Mouse (Mus musculus) 416B (cell line): ENCODE measurements around the gene Isca2.

Experiments used
- DNase-seq: peaks from one replicate; pipeline ENCODE4 v3.0.0; 2011; ENCODE audit warnings: low read depth

Isca2 gene

DNA sequence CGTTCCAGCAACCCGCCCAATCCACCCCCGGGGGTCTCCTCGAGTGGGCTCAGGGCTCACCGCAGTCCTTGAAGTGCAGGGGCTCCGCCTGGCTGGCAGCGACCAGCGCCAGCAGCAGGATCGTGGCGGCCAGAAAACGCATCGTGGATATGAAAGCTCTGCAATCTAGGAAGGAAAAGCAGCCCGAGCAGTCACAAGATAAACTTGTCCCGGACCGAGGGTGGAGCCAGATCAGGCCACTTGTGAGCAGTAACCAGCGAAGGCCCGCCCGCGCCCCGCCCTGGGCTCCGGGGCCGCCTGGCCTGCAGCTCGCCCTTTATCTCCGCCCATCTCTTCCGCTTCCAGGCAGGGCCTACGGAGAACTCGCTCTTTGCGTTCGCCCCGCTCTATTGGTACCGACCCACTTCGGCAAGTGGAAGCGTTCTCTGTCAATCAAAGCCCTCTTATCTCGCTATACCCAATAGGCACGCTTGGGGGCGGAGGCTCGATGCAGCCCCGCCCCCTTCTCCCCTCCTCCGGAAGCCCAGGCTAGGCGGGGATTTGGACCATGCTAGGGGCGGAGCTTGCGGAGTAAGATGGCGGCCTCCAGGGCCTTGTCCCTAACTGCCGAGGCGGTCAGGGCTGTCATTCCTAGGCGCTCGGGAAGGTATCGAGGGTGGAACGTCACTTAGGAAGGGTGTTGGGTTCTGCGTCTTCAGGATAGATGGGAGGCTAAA, at the start of gene Isca2, which contains the start of gene Npc2:
Isca2 (plus strand) TSS at position 526 of the 716 bp plus-strand sequence.
Npc2 (minus strand) TSS at position 427 of the 716 bp plus-strand sequence.
- peak; percentile 100 for DNase-seq

DNA sequence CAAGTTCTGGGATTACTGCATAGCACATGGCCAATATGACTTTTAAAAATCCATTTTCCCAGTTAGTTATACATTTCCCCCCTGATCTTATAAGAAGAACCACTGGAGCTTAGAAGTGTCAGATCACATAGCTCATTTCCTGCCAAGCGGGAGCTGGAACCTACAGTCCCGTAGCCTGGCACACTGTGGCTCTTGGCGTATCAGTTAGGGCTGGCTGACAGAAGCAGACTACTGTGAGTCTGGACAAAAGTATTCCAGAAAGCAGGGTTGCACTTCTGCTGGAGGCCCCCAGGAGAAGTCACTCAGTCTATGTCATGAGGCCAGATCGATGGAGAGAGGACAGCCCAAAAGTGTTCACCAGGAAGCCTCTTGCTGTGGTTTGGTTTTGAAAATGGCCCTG, 46.7 kb upstream of the Isca2 start:
- peak; percentile 48 for DNase-seq

DNA sequence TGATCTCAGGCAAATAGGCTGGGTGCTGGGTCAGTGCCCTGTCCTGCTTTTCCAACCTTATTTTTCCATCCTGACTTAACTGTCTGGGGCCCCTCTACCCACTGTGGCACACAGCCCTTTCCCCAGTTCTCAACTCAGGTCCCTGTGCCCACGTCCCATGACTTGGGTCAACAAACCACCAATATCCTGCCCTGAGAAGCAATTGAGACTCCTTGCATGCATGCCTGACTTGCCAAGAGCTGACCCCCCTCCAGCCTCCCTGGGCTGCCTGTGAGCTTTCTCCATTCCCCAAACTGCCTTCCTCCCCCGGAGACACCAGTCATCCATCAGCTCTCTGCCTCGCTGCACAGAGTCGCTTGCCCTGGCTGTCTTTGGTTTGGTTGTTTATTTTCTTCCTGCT, 46.1 kb upstream of the Isca2 start:
- DNase-seq = no peak

DNA sequence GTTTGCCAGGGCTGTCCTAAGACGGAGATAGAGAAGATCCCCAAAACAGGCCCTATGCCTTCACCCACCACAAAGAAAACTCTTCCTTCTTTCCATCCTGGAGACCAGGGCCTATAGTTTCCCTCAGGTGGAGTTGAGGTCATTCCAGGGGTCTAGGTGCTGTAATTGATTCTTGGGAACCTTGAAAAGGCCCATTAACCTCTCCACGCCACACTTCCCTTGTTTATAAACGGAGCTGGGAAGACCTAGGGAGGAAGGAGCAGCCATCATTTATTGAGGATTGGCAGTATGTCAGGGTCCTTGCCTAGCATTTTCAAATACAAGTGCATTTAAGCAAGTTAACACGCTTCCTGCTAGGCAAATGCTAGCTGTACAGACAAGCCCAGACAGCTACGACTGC, 45.6 kb upstream of the Isca2 start:
- DNase-seq = no peak

DNA sequence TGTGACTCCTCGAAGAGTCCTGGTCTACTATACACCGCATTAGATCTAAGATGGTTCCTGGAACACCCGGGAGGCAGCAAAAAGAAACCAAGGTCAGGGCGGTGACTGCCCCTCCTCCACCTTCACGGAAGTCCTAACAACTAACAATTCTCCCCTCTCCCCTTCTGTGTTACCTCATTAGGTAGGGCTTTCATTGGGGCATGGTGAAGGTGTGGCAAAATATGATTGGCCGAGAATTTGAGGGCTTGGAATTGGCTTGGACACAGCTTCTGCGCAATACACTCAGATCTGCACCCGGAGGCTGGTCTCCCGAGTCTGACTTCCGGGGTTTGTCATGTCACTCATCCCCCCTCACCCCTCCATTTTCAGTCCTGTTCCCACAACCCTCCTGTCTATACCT, 44.6 kb upstream of the Isca2 start:
- DNase-seq = no peak

DNA sequence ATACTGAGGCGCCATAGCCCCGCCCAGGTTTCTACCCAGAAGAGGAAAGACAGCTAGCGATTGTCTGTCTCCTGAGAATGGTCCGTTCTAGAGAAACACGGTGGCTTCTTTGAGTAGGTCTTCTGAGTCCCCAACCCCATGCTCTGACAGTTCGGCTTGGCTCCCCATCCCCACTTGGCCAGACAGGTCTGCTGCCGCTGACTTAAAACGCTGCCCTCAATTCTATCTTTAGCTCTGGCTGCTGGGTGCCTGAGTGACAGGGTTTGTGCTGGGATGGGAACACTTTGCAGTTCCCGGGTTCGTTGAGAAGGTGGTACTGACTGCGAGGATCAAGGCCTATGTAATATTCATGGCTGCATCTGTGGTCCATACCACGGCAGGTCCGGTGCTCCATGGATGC, 39.7 kb upstream of the Isca2 start:
- DNase-seq = no peak

DNA sequence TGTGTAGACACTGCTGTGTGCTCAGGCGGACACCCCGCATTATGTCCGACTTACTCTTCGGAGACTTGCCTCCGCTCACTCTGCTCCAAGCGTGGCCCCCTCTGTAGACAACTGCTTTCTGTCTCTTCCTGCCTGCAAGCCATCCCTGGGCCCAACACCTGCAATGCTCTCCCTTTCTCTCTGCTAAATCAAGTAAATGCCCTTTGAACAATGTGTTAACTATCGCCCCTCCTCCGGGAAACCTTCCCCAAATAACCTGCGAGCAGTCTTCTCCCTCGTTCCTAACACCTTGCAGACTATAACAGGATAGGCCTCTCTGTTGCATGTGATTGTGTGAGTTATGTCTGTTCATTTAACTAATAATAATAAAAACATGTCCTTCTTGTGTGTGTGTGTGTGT, 29.6 kb upstream of the Isca2 start:
- no peak for DNase-seq

DNA sequence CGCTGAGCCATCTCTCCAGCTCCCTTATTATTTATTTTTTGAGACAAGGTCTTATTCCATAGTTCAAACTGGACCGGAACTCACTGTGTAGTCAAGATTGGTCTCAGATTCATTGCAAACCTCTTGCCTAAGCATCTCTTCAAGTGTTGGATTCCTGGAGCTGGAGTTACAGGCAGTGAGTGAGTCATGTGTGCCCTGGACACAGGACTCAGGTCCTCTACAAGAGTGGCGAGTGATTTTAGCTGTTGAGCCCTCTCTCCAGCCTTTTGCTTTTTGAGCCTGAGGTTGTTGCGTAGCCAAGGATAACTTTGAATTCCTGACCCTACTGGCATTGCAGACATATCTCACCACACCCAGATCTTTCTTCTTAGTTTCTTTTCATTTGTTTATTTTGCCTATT, 27.4 kb upstream of the Isca2 start:
- DNase-seq = no peak

DNA sequence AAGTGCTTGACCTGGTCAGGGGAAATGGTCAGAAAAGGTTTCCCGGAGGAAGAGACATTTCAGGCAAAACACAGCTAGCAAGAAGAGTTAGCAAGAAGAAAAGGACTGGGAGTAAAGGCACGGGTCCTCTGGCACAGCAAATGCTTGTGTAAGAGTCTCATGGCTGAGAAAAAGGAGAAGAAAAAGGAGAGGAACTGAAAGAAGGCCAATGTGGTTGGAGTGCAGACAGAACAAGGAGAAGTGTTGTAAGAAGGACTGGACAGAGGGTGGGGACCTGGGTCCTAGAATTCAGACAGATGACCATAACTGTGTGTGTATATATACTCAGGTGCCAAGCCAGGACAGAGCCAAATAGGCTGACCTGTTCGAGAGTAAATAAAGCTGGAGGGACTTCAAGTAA, 24.9 kb upstream of the Isca2 start:
- peak; percentile 32 for DNase-seq

DNA sequence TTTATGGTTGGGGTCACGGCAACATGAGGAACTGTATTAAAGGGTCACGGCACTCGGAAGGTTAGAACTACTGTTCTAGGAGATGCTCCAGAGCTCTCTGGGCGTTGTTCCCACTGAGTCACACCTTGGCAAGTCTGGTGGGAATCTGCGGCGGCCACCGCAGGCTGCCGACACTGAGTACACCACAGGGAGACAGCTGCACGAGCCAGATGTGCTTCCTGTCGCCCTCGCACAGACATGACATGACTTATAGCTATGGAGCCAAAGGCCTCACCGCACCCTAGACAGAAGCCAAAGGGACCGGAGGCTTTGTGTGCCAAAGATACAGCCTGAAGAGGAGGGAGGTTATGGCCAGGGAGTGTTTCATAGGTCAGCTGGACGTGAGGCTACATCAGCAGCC, 22.4 kb upstream of the Isca2 start:
- DNase-seq = peak; percentile 46

DNA sequence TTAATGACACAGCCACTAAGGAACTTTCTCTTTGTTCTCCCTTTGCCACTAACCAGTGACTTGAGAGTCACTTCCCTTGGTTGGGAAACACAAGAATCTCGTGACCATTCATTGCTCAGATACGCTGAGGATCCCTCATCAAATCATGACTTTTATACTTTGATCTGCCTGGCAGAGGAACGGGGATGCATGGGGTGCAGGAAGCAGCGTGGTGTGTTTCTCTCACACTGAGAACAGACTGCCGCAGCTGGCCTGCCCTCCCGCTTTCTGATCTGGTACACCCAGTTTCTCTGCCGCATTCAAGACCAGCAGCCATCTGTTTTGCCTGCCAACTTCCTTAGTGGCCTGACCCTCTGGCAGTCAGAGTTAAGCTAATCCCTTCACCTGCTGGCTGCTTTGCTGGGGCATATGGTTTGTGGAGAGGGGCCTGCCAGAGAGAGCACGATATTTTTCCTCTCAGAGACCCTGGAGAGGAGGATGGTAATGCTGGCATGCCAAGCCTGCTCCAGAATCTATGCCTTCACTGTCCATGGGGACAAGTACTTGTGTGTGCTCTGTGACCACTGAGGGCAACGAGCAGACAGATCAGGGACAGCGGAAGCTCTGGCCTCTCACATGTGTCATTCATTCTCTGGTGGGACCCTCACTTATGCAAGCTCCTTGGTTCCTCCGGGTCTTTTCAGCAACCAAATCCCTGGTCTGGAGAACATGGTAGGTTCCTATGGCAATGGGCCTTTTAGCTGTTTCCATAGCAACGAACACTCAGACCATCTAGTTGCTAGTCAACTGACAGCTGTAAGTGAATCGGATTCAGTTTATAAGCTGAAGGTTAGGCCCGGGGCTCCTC, 20.7 kb upstream of the Isca2 start:
- DNase-seq = peak; percentile 45

DNA sequence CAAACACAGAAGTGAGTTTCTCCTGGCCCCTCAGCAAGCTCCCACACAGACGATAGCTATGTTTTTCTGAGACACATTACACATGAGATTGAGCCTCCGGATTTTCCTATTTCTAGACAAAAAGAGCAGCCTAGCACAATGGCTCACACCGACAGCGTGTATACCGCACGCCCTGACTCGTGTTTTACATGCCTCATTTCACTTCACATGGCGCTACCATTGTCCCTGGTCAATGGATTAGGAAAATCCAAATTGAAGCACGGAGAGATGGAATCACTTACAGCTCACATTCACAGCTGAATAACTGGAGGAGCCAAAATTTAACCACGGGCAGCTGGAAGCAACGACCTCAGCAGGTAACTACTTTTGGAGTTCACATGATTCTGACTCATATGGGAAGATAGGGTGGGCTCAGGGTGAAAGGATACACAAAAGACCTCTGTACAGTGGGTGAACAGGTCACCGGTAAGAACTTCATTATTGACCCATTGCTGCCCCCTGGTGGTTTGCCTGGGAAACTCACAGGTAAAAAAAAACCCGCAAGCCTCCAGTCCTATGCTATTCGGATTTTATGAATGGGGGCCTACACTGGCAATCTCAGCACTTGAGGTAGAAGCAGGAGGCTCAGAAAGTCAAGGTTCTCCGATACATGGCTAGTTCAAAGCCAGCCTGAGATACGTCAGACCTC, 17.9 kb upstream of the Isca2 start:
- DNase-seq = peak; percentile 64

DNA sequence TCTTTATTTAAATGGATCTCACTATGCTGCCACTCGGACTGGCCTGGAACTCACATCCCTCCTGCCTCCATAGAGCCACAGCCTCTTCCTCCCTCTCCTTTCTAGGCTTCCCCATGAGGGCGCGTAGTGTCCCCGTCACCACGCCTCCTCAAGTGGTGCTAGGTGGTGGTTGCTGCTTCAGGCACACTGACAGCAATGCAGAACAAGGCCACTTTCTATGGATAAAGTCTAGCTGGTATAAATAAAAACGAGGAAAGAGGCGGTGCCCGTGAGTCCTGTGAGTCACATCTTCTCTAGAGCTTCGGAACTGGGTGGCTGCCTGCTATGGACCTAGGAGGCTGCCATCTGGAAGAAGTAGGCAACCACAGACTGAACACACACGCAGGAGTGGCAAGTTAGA, 17.0 kb upstream of the Isca2 start:
- DNase-seq = no peak

DNA sequence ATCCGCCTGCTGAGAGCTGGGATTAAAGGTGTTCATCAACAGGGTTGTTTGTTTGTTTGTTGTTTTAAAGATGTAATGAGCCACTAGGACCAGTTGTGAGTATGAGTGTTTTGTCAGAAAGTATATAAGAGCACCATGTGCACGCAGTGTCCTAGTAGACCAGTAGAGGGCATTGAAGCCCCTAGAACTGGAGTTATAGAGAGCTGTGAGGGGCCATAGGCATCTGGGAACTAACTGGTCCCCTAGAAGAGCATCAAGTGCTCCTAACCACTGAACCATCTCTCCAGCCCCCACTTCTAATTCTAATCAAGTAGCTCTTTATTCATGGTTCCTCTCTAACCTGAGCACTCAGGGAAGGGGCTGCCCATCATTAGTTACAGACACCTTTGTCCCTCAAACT, 14.0 kb upstream of the Isca2 start:
- DNase-seq = peak; percentile 68

DNA sequence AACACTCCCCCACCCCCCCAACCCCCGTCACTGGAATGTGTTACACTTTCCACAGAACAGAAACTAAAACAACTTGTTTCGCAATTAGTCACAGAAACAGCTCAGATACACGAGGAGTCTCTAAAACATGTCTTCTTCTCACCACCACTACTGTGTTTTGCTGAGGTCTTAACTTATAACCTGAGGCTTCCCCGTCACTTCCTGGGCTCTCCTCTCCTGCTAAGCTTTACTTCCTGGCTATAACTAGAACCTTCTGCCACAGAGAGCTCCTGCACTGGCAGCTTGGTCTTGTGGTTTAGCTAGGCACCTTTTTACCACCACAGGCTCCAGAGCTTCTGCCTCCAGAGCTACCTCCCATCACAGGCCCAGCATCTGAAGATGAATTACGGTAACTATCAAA, 10.5 kb upstream of the Isca2 start:
- peak; percentile 71 for DNase-seq

DNA sequence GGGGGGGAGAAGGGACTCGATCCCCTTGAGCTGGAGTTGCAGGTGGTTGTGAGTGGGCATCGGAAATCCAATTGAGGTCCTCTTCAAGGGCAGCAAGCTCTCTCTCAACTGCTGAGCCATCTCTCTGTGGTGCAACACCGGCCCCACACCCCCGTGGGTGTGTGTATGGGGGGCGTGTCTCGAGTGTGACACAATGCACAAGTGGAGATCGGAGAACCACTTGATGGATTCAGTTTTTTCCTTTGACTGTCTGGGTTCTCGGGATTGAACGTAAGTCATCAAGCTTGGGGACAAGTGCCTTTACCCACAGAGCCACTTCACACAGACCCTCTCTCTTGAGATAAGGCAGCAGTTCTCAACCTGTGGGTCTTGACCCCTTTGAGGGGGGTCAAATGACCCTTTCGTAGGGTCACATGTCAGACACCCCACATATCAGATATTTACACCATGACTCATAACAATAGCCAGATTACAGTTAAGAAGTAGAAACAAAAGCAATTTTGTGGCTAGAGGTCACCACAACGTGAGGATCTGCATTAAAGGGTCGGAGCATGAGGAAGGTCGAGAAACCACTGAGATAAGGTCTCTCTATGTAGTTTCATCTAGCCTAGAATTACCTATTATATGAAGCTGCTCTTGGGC, 9.4 kb upstream of the Isca2 start:
- DNase-seq = peak; percentile 59

DNA sequence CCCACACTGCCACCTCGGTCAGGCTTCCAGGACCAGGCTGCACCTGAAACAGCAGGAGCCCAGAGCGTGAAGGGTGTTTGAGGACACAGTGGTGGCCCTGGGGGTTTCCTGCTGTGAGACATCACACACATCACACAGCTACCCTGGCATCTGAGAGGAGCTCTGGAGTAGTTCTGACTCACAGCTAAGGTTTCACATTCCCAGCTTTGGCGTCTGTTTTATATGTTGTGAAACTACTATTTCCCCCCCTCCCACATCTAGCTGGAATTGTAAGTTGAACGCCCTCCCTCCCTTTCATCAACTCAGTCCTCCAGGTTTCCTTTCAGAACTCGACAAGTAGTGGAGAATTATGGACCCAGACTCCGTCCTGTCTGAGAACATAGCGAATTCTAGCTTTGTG, 8.3 kb upstream of the Isca2 start:
- DNase-seq = peak; percentile 38

DNA sequence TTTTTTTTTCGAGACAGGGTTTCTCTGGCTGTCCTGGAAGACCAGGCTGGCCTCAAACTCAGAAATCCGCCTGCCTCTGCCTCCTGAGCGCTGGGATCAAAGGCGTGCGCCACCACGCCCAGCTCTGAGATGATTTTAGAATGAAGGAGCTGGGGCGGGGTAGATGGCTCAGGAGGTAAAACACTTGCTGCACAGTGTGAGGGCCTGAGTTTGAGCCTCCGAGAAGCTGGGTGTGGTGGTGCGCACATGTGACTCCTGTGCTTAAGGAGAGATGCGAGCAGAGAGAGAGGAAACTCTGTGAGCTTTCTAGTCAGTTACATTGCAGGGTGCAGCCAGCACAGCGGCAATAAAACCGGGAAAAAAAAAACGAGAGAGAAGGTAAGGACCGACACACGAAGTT, 7.5 kb upstream of the Isca2 start:
- no peak for DNase-seq

DNA sequence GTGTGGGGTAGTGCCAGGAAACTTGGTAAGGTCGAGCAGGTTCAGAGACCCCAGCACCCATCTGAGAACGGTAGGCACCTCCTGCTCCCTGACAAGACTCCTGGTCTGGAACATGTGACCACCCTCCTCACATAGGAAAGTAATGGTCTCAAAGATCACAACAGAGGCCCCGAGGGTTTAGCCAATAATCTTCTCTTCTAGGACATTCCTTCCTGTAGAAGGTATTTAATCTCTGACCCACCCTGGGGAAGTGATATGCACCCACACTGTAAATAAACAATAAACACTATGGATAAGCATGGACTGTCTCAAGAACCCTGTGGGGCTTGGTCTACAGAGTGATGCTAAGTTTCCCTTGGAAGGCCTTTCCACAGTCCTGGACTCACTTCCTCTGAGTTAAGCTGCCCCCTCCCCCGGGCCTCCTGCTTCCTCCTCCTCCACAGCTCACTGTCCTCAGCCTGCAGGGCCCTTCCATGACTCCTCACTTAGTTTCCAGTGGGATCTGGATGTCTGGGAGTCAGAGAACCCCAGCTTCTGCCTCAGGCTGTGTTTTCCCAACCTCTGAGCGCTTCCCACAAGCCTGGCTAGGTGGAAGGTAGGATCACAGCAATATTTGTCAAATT, 6.8 kb upstream of the Isca2 start:
- no peak for DNase-seq

DNA sequence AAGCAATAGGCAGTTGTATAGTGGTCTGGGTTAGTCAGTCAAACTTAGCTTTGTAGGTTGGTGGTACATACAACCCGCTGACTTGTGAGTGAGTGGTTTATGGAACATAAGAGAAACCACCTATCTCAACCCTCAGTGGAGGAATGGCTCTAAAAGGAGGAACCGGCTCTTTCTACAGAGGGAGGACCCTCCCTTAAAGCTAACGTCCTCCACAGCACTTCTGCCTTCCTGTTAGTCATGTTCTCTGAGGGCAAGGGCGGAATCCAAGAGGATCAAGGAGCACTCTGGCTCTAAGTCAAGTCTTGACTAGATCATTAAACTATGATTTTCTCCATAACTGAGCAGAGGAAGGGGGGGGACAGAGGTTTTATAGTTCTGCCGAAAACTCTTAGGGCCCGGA, 5.5 kb upstream of the Isca2 start:
- peak; percentile 55 for DNase-seq

DNA sequence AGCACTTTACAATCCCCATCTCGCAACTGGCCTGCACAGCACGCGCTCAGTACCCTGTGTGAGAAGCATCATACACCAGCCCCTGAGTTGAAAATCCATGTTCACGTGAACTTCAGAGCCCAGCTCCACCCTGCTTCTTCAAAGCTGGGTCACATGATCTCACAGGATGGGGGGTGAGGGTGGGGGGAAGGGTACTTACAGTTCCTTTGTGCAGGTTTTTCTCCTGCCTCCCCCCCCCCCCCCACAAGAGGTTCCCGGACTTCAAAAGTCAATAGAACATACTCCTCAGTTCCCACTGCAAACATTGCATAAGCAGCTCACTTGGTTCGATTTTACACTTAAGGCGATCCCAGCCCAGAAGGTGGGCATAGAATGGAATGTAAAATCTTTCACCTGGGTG, 3.4 kb upstream of the Isca2 start:
- DNase-seq = no peak

DNA sequence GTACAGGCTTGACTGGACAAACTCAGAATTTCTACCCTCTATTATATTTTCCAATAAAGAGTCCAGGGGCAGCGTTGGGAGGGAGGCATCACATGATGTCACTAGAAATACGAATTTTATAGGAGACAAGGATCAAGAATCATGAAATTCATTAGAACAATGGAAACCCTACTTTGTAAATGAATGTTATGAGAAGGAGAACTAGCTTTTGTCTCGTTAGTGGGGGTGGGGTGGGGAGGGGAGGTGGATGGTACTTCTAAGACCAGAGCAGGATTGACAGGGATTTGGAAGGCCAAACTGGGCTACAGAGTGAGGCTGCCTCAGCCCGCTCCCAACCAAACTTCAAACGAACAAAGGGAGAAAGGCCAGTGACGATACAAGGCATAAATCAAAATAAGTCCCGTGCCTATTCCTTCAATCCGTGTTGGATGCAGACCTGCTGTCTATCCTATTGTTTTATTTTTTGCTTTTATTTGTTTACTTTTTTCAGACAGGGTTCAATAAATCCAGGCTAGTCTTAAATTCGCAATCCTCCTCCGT, 1.0 kb upstream of the Isca2 start:
- DNase-seq = peak; percentile 51
